Mouse (Mus musculus) gastrocnemius, postnatal 10 days (tissue): Measurements from ENCODE around the gene Mdc1. TPM values are rescaled to one million over a fixed set of nuclear protein-coding genes. Genes with fewer than 3 reads are reported as not detected.

Experiments
- DNase-seq: peaks from one replicate; pipeline ENCODE4 v3.0.0; 2021; ENCODE audit warnings: mixed read lengths
- total RNA-seq, 2 experiments: library from RNA; stranded (reverse); gene quantifications; 2 replicates each; pipeline ENCODE4 v1.2.3; 2021

Mdc1 gene
- total RNA-seq, 2 experiments from 2014 or later, result 10.1 to 14.6 TPM

DNA sequence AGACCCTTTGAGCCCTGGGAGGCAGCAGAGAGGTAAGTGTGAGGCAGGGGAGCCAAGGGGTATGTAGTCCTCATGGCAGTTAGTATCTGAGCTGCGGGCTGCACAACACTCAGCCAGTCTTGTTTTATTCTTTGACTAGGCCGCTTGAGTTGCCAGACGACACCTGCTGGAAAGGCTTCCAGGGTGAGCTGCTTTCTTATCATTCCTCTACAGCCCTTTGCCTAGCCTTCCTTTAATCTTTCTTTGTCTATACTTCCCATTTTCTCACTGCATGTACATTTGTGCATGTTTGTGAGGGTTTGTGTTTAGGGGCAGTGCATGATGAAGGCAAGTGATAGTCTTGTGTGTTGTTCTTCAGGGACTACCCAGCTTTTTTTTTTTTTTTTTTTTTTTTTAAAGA is 9.7 kb downstream of the Mdc1 start:
- no peak for DNase-seq

DNA sequence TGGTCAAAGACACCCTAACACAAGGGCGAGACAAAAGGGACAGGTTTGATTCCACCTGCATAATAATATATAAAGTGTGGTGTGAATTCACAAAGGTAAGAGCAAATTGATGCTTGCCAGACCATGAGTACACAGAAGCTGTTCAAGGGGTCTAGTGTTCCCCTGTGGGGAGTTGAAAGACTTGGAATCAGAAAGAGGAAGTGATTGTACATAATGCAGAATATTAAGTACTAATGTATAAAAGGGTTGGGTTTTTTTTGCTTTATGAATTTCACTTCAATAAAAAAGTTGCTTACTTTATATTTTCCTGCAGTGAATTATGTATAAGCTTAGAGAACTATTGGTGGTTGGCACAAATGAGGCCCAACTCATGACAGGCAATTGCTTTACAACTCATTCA is 18.1 kb downstream of the Mdc1 start:
- DNase-seq, result no peak

DNA sequence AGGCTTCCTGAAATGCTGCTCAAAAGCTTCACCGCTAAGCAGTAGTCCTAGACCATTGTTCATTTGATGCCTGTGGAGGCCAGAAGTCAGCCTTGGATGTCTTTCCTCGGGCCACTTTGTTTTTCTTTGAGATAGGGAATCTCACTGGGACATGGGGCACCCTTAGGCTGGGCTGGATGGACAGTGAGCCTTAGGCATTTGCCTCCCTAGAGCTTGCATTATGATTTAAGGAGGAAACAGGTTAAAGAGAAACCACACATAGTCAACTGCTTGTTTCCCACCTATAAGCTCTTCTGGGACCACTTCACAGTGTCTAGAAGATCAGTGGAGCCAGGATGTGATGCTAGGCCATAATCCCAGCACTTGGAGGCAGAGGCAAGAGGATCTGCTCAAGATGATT is 18.5 kb downstream of the Mdc1 start:
- no peak for DNase-seq

DNA sequence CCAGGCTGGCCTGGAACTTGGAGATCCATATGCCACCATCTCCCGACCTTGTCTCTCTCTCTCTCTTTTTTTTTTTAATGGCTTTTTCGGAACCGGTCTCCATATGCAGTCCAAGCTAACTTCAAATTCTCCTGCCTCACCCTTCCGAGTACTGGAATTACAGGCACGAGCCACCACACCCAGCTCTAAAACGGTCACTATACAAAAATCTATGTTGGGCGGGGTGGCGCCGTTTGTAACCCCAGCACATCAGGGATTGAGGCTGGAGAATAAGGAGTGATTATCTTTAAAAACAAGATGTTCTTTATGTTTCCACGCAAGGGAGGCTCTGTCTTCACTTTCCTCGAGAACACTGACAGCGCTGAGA is 19.5 kb downstream of the Mdc1 start:
- DNase-seq, result no peak

DNA sequence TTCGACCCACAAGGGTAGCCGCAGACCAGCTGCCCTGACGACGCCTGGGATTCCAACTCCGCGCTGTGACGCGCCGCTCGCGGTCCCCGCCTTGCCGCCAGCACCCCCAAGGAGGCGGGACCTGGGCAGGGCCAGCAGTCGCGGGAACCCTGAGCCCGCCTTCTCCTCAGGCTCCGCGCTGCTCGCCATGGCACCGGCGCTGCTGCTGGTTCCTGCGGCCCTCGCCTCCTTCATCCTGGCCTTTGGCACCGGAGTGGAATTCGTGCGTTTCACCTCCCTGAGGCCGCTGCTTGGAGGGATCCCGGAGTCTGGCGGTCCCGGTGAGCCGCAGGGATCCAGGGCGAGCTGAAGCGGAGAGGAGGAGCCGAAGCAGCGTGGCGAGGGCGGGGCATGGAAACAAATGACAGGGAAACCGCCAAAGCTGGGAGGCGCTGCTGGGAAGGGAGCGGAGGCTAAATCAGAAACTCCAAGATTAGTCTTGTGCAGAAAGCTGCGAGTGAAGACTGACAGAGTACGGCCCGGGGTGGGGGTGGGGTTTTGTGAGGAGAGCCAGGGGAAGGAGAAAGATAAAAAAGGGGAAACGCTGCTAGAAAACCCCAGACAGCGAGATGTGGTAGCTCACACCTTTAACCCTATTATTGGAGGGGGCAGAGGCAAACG is 20.0 kb downstream of the Mdc1 start, which contains the start of gene Nrm:
Gene Nrm (plus strand): TSS at position 121 of the 660 bp plus-strand sequence.
- DNase-seq, result peak; percentile 87

DNA sequence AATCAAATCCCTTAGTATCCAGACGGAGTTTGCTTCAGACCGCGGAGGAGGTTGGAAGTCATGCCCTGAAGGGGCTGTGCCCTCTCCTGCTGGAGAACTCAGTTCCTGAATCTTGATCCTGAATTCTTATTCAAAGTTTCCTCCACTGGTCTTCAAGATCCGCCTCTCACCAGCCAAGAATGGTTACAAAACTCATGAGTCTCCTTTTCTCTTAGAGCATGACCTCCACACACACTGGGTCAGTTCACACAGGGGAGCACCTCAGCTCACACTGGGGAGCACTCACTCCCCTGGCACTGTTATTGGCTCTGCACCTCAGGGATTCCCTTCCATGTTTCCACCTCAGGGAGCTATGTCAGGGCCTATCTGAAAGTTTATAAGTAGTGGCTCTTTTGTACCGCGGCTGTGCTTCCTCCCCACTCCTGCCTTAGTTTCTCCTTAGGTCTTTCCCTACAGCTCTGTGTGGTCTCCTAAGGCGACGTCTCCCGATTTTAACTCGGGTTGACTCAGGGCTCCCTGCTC is 23.6 kb downstream of the Mdc1 start:
- no peak for DNase-seq

DNA sequence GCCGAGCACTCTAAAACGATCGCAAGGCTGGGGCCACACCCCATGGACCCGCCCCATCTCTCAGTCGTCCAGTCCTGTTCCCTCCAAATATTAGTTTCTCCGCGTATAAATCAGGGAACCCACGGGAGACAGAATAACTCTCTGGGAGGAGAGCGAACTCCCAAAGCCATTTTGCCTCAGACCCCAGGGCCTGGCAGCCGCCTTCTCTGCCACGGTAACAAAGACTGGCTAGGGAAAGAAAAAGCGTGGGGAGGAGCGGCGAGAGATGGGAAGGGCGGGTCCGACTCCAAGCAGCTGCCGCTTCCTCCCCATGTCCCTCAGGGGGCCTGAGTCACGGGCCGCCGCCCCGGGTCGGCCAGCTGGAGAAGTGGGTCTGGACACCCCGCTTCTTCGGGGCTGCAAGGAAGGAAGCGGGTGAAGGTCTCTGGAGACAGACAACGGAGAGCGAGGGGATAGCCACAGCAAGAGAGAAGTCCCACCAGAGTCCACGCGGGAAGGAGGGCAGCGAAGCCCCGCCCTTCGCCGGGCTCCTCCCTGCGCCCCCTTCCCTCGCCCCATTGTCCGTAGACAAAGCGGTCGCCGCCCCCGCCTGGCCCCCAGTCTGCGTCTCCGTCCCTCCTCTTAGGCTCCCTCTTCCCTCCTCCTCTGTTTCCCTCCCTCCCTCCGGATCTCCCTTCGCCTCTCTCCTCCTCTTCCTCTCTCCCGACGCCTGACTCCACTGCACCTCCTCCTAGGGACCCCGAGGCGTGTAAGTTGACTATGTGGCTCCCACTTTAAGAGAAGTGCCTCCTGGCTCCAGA is 24.4 kb downstream of the Mdc1 start, which contains the start of gene Ppp1r18:
Gene Ppp1r18 (plus strand): TSS at position 113 of the 800 bp plus-strand sequence.
- peak; percentile 81 for DNase-seq

DNA sequence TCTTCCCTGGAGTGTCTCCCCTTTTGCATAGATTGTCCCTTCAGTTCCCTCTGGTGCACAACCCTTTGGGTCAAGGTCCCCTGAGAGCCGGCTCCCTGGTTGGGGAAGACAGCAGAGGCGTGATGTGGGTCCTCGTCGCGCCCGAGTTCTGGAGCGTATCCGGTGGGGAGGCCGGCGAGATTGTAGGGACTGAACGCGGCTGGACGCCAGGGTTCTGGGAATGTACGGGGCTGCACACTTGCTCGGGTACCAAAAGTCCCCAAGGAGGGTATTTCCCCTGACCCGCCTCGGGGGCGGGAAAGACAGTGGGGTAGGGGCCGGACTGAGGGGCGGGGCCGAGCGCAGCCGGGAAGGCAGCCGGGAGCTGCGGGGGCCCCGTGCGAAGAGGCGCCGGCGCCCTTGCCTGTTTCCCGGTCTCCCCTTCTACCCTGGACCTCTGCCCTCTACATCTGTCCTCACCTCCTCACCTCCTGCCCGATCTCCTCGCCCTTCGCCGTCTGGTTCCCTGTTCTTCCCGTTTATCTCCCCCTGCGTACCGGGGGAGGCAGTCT is 25.0 kb downstream of the Mdc1 start:
- peak; percentile 75 for DNase-seq

DNA sequence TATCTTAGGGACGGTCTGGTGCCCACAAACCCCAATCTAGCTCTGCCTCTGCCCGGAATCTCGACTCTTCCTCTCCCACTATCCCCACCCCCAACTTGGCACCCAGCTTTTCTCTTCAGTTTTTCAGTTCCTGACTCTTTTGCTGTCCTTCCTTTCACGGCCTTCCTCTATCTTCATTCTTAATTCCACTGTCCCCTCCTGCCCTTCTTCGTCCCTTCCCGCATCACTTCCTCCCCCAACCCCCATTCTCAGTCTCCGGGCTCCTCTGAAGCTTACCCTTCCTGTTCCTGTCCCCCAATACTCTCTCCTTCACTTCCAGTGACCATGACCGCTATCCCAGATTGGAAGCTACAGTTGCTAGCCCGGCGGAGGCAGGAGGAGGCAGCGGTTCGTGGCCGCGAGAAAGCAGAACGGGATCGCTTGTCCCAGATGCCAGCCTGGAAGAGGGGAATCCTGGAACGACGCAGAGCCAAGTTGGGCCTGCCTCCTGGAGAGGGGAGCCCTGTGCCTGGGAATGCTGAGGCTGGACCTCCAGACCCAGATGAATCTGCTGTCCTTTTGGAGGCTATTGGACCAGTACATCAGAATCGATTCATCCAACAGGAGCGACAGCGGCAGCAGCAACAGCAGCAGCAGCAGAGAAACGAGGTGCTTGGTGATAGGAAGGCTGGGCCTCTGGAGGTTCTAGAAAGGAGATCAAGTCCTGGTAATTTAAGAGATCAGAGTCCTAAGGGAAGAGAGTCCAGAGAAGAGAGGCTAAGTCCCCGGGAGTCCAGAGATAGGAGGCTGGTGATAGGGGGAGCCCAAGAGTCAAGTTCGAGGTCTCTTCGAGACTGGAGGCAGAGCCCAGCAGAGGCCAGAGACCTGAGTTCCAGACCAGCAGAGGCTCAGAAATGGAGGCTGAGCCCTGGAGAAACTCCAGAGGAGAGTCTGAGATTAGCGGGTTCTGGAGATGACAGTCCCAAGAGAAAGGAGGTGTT is 25.9 kb downstream of the Mdc1 start:
- DNase-seq, result peak; percentile 32

DNA sequence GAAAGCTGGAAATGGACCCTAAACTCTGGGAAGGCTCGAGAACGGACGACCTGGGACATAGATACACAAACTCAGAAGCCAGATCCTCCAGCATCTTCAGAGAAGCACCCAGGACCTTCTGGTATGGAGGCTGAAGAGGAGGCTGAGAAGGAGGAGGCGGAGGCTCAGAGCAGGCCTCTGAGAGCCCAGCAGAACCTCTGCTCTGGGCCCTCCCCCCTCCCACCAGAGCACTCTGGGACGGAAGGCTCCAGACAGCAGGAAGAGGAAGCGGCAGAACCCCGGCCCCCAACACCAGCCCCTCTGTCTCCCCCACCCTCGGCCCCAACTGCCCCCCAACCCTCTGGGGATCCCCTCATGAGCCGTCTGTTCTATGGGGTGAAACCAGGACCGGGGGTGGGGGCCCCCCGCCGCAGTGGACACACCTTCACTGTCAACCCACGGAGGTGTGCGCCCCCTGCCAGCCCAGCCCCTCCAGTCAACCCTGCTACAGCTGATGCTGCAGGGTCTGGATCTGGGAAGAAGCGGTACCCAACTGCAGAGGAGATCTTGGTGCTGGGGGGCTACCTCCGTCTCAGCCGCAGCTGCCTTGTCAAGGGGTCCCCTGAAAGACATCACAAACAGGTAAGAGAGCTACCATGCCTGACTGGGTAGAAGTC is 27.0 kb downstream of the Mdc1 start:
- DNase-seq, result no peak

DNA sequence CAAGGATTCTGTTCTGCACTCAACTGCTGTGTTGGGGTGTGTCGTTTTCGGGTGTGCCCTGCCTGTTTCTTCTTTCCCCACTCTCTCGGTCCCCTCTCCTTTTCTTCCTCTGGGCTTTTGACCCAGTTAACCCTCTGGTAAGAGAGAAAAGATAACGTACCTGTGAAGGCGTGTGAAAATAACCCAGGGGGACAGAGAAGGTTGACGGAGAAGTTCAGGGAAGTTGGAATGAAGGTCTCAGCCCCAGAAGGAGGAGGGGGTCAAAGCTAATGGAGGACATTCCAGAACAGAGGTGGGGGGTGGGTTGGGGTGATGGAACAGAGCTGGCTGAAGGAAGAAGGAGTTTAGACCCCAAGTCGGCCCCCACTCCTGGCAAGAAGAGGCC is 27.6 kb downstream of the Mdc1 start:
- DNase-seq, result no peak

DNA sequence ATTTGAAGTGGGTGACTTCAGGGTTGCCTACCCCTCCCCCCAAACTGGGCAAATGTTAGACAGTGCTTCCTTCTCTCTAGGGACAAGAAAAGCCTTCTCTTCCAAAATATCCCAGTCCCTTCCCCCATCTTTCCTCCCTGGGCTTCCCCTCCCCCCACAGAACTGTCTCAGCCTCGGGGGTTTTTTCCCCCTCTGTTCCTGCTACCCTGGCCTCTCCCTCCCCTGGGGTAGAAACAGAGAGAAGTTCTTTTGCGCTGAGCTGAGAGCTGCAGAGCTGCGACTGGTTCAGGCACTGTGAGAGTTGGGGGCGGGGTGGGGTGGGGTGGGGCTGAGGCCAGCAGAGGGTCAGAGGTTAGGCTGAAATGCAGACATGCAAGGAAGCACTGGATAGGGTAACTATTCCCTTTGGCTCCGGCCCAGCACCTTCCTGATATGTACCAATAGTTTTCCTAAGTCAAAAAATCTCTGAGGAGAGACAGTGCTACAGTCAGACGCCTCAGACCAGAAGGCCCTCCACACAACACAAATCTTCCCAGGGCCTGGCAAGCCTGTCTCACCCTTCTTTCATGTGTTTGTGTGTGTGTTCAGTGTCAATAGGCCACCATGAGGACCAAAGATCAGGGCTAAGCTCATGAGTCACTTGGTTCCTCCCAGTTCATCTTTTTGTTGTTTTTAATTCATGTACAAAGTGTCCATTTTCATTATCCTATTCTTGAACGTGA is 28.2 kb downstream of the Mdc1 start:
- DNase-seq, result peak; percentile 41

DNA sequence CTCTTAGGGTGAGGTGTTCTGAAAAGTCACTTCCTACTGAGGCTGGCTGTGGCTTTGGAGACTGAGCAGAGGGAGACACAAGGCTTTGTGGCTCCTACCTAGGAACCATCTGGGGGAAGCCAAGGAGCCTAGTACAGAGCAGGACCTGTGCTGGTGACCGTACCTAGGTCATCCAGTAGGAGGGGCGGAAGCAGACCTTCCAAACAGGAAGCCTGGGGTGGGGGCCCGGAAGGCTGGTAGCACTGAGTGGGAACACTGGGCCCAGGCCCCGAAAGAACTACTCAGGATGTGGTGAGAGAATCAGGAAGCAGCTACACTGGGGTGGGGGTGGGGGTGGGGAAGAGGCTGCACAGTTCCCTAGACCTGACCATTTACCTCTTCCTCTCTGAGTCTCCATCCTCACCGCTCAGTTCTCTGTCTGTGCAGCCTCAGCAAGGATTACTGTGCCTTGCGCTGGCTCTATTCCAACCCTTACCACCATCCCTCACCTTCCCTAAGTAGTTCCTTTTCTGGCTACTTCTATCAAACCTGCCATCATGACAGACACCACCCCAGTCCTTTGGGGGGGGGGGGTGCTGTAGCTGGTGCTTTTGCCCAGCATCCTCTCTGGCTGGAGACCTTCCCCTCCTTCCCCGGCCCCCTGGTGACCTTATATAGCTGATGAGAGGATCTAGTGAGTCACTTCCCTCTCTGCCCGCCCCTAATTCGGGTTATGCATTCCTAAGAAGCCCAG is 29.0 kb downstream of the Mdc1 start:
- DNase-seq, result peak; percentile 43

DNA sequence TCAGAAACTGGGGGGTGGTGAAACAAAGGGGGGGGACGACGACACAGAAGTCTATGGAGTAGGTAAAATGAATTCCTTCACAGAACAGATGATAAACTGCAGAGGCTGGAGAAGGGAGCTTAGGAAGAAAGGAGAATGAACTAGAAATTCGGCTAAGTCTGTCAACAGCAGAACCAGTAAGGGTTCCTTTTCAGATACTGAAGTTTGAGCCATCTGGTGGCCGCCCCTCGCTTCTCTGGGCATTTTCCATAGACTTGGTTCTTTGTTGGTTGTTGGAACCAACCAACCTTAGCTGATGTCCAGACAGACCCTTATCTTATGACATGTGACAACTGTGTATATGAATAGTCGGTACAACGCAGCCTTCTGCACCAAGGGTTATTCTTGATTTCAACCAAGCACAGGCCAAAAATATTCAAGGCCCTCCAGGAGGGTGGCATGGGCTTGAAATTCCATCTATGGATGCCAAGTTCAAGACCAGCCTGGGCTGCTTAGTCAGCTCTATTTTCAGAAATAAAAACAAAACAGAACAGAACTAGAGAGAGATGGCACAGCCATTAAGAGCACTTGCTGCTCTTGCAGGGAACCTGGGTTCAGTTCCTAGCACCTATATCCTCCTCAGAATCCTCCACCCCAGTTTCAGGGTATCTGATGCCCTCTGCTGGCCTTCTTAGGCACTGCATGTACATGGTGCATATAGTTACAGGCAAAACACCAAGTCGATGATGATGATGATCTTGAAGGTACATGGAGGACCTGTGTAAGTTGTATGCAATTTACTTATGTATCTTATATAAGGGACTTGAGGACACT is 29.8 kb downstream of the Mdc1 start:
- DNase-seq, result peak; percentile 44

DNA sequence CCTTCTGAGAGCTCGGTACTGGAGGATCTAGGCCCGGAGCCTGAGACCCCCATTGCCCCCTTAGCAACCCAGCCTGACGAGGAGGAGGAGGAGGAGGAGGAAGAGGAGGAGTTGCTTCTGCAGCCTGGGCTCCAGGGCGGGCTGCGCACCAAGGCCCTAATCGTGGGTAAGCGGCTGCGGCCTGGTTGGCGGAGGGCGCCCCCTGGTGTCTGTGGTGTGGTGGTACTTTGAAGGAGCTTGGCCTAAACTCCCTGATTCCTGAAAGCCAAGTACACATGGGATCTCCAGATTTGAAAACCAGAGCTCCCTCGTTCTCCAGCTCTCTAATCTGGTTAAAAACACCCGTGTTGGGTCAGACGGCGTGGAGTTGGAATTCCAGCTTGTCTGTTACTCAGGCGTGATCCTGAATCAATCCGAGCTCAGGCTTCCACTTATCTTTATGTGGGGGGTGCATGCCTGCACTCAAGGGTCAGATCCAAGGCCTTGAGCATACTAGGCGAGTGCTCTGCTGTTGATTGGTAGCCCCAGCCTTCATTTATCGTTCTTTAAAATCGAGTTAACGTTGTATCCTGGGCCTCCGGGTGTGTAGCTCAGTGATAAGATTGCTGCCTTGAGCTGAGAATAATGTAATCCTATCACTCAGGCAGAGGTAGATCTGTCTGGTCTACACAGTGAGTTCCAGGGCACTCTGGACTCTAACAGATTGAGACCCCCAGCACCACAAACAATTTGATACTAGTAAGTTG is 32.6 kb downstream of the Mdc1 start:
- peak; percentile 94 for DNase-seq

DNA sequence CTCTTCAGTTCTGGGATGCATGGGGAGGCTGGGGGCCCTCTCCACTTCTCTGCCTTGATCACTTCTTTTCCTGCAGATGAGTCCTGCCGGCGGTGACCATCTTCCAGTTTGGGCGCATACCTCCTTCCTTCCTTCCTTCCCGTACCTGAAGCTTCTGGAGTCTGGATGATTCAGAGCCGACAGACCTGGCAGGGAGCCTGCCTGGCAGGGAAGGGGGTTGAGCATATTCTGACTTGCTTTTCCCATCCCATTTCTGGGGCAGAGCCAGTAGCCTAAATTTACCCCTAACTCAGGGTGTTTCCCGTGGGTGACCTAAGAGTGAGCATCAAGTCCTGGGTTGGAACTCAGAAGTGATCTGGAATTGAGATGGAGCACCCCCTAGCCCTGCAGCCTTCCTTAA is 33.4 kb downstream of the Mdc1 start:
- no peak for DNase-seq

DNA sequence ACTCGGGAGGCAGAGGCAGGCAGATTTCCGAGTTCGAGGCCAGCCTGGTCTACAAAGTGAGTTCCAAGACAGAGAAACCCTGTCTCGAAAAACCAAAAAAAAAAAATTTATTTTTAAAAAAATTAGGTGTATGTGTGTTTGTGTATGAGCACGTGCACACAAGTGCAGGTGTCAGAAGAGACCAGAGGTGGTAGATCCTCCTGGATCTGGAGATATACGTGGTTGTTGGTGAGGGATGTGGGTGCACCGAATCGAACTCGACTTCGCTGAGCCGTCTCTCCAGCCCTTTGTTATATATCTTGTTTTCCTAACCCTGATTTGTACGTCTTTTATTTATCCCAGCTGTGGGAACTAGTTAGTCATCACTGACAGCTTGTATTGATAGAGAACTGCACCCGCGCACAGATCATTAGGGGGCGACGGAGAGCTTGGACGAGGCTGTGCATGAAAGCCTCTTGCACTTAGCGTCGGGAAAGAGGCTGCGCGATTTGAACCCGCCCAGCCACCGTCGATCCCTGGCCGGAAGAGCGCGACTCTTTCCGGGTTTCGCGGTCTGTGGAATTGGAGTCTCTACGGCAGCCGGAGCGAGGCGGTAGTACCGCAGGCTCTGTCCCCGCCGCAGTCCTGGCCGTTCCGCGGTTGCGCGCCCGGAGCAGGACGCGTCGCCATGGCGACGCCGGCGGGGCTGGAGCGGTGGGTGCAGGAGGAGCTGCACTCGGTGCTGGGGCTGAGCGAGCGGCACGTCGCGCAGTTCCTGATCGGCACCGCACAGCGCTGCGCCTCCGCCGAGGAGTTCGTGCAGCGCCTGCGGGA is 38.1 kb downstream of the Mdc1 start, which contains the start of gene Dhx16:
Gene Dhx16 (plus strand): TSS at position 575 of the 813 bp plus-strand sequence.
- DNase-seq, result peak; percentile 93
